Mouse (Mus musculus): ENCODE measurements around the gene Eri3. TPM values are rescaled to one million over a fixed set of nuclear protein-coding genes. Genes with fewer than 3 reads are reported as not detected.

The Eri3 gene
- polyA plus RNA-seq, 1 experiment: 67.4 TPM

DNA sequence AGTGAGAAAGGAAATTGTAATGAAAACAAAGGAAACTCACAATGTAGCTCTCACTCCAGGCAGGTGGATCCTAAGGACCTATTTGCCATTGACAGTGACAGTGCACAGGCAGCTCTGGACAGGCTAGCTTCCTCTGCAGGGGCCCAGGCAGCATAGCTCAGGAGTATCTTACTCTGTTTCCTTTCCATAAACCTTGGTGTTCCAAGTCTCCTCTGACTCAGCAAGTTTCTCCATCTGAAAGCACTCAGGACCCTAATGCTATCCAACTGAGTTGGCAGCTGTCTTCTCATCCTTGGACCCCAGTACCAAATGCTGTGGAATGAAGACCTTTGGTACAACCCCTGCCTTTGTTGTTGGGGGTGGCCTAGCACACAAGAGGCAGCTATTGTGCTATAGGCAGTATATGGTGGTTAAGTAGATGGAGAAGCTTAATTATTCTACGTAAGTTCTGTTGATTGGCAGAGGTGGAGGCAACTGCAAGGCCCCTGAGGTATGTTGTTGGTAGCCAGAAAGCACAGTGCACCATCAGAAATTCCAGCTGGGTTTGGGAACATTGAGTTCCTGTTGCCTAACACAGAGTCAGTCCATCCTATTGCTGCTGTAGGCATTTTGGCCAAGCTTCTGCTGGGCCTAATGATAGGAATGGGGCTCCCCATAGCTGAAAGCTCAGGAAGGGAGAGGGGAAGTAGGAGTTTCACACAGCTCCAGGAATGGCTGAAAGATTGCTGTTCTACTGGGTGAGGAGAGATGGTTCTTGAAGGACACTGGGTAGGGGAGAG, 90.9 kb downstream of the Eri3 start:
- no peaks in the 10 kb centered on the region for H3K27me3 ChIP-seq (ENCODE audit: control insufficient read depth, insufficient read depth, insufficient read length)
- H3K36me3 ChIP-seq (ENCODE audit: control insufficient read depth, insufficient read depth): no peaks in the 10 kb centered on the region
- H3K4me3 ChIP-seq (ENCODE audit: insufficient read depth, poor library complexity, severe bottlenecking): no peak overlapping the region
- H3K79me3 ChIP-seq (ENCODE audit: low read depth): no peaks in the 10 kb centered on the region
- no peaks in the 10 kb centered on the region for H3K79me2 ChIP-seq (ENCODE audit: control insufficient read depth, insufficient read depth)
- TF ChIP-seq MAX (IDR thresholded peaks at IDR 0.05) (no peak), CEBPB (IDR thresholded peaks at IDR 0.05; ENCODE audit: low read depth) (no peak), CTCF (IDR thresholded peaks at IDR 0.05; ENCODE audit: control insufficient read depth, insufficient read depth, insufficient read length) (no peak), MYOD1 (IDR thresholded peaks at IDR 0.05; ENCODE audit: control insufficient read depth, insufficient read length, low read depth) (no peak)
- no peak overlapping the region for H3ac ChIP-seq (ENCODE audit: control insufficient read depth, insufficient read length, low read depth)

DNA sequence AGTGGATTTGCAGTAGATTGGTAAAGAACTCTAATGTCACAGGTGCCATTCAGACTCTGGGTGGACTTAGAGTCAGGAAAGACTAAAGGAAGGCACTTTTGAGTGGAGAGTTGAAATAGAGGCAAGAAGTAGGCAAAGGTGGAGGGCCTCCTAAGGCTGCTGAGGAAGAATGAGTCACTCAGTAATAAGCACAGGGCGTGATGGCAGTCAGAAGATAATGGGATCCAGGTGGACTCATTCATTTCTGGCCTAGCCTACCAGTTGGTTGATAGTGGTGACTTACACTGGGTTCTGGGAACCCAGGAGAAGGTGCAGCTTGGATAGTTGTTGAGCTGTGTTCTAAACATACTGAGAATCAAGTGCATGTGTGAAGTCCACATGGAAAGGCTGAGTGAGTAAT, 91.6 kb downstream of the Eri3 start:
- no peak overlapping the region for H3ac ChIP-seq (ENCODE audit: control insufficient read depth, insufficient read length, low read depth)
- no peaks in the 10 kb centered on the region for H3K36me3 ChIP-seq (ENCODE audit: control insufficient read depth, insufficient read depth)
- no peaks in the 10 kb centered on the region for H3K79me2 ChIP-seq (ENCODE audit: control insufficient read depth, insufficient read depth)
- no peaks in the 10 kb centered on the region for H3K79me3 ChIP-seq (ENCODE audit: low read depth)
- no peaks in the 10 kb centered on the region for H3K27me3 ChIP-seq (ENCODE audit: control insufficient read depth, insufficient read depth, insufficient read length)
- H3K4me3 ChIP-seq (ENCODE audit: insufficient read depth, poor library complexity, severe bottlenecking): no peak overlapping the region
- no peak for TF ChIP-seq USF1 (IDR thresholded peaks at IDR 0.05; ENCODE audit: low read depth)
- TF ChIP-seq MYOG (IDR thresholded peaks at IDR 0.05; ENCODE audit: control insufficient read depth, extremely low read depth, insufficient read length): no peak
- no peak for TF ChIP-seq CEBPB (IDR thresholded peaks at IDR 0.05; ENCODE audit: low read depth)
- no peak for TF ChIP-seq CTCF (IDR thresholded peaks at IDR 0.05; ENCODE audit: control insufficient read depth, insufficient read depth, insufficient read length)
- TF ChIP-seq MYOD1 (IDR thresholded peaks at IDR 0.05; ENCODE audit: control insufficient read depth, insufficient read length, low read depth): no peak
- no peak for TF ChIP-seq MAX (IDR thresholded peaks at IDR 0.05)
- TF ChIP-seq FOSL1 (IDR thresholded peaks at IDR 0.05; ENCODE audit: insufficient read depth, low read length, poor library complexity, severe bottlenecking): no peak

DNA sequence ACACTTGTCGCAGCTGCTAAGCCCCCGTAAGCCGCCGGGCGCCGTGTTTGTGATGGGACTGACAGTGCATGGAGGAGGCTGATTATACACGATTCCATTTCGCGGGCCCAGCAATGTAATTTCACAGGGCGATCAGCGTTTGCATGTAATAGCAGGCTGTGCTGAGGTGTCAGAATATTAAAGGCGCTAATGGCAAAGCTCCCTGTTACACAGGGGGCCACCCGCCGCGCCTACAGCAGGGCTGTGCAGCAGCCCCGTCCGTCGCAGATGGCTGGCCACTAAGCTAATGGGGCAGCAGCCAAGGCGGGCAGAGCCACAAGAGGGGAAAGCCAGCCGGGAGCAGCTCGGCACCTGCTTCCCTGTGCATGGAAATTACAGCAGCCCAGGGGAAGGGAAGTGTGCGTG, 94.9 kb downstream of the Eri3 start:
- H3K36me3 ChIP-seq (ENCODE audit: control insufficient read depth, insufficient read depth): peaks cover 3% of the 10 kb centered on the region
- TF ChIP-seq USF1 (IDR thresholded peaks at IDR 0.05; ENCODE audit: low read depth) (no peak), CEBPB (IDR thresholded peaks at IDR 0.05; ENCODE audit: low read depth) (no peak), MAX (IDR thresholded peaks at IDR 0.05) (no peak), CTCF (IDR thresholded peaks at IDR 0.05; ENCODE audit: control insufficient read depth, insufficient read depth, insufficient read length) (no peak), MYOD1 (IDR thresholded peaks at IDR 0.05; ENCODE audit: control insufficient read depth, insufficient read length, low read depth) (no peak), MYOG (IDR thresholded peaks at IDR 0.05; ENCODE audit: control insufficient read depth, extremely low read depth, insufficient read length) (no peak), FOSL1 (IDR thresholded peaks at IDR 0.05; ENCODE audit: insufficient read depth, low read length, poor library complexity, severe bottlenecking) (no peak)
- H3K4me3 ChIP-seq (ENCODE audit: insufficient read depth, poor library complexity, severe bottlenecking): no peak overlapping the region
- H3K27me3 ChIP-seq (ENCODE audit: control insufficient read depth, insufficient read depth, insufficient read length): no peaks in the 10 kb centered on the region
- H3K79me2 ChIP-seq (ENCODE audit: control insufficient read depth, insufficient read depth): no peaks in the 10 kb centered on the region
- no peak overlapping the region for H3ac ChIP-seq (ENCODE audit: control insufficient read depth, insufficient read length, low read depth)
- no peaks in the 10 kb centered on the region for H3K79me3 ChIP-seq (ENCODE audit: low read depth)

DNA sequence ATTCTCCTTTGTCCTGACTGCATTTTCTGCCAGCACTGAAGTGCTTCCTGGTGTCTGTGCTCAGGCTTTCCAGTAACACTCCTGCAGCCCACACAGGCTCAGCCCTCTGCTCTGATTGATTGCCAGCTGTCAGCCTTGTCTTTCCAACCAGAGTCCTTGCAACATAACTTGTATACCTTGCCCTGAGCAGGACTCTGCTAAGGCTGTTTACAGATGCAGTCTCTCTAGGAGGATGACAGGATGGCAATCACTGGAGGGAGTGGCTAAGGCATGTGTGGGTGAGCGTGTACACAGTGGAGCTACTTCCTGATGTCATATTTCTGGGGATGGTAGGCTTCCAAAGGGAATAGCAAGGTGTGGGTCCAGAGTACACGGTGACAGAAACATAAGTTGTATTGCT, 95.7 kb downstream of the Eri3 start:
- H3K79me2 ChIP-seq (ENCODE audit: control insufficient read depth, insufficient read depth): no peaks in the 10 kb centered on the region

DNA sequence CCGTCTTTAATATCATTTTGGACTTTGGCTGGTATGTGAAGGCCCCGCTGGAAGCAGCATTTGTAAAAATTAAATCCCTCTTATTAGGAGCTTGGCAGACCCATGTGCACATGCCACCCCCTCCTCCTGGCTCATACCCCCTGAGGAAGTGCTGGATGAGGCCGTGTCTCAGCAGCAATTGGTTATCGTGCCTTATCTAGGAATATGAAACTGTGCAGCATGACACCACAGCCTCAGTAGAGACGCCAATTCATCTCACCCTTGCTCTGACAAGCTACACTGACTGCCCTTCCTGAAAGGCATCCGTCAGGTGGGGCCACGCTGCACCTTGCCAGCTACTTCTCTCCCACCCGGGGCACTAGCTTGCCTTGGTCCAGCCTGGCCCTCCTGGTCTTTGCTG, 96.3 kb downstream of the Eri3 start:
- H3K36me3 ChIP-seq (ENCODE audit: control insufficient read depth, insufficient read depth): peaks cover 3% of the 10 kb centered on the region
- no peaks in the 10 kb centered on the region for H3K79me2 ChIP-seq (ENCODE audit: control insufficient read depth, insufficient read depth)
- H3K79me3 ChIP-seq (ENCODE audit: low read depth): no peaks in the 10 kb centered on the region
- TF ChIP-seq CTCF (IDR thresholded peaks at IDR 0.05; ENCODE audit: control insufficient read depth, insufficient read depth, insufficient read length) (no peak), MAX (IDR thresholded peaks at IDR 0.05) (no peak), MYOG (IDR thresholded peaks at IDR 0.05; ENCODE audit: control insufficient read depth, extremely low read depth, insufficient read length) (no peak), USF1 (IDR thresholded peaks at IDR 0.05; ENCODE audit: low read depth) (no peak), FOSL1 (IDR thresholded peaks at IDR 0.05; ENCODE audit: insufficient read depth, low read length, poor library complexity, severe bottlenecking) (no peak), MYOD1 (IDR thresholded peaks at IDR 0.05; ENCODE audit: control insufficient read depth, insufficient read length, low read depth) (no peak), CEBPB (IDR thresholded peaks at IDR 0.05; ENCODE audit: low read depth) (no peak)
- no peak overlapping the region for H3K4me3 ChIP-seq (ENCODE audit: insufficient read depth, poor library complexity, severe bottlenecking)
- H3ac ChIP-seq (ENCODE audit: control insufficient read depth, insufficient read length, low read depth): no peak overlapping the region
- no peaks in the 10 kb centered on the region for H3K27me3 ChIP-seq (ENCODE audit: control insufficient read depth, insufficient read depth, insufficient read length)

More for the DNA sequence above, 95.7 kb downstream of the Eri3 start:
- Histone ChIP-seq H3K27me3 (ENCODE audit: control insufficient read depth, insufficient read depth, insufficient read length) (no peaks in the 10 kb centered on the region), H3K4me3 (ENCODE audit: insufficient read depth, poor library complexity, severe bottlenecking) (no peak overlapping the region), H3ac (ENCODE audit: control insufficient read depth, insufficient read length, low read depth) (no peak overlapping the region), H3K79me3 (ENCODE audit: low read depth) (no peaks in the 10 kb centered on the region), H3K36me3 (ENCODE audit: control insufficient read depth, insufficient read depth) (peaks cover 3% of the 10 kb centered on the region)
- TF ChIP-seq MAX (IDR thresholded peaks at IDR 0.05): no peak
- no peak for TF ChIP-seq MYOG (IDR thresholded peaks at IDR 0.05; ENCODE audit: control insufficient read depth, extremely low read depth, insufficient read length)
- TF ChIP-seq FOSL1 (IDR thresholded peaks at IDR 0.05; ENCODE audit: insufficient read depth, low read length, poor library complexity, severe bottlenecking): no peak
- no peak for TF ChIP-seq USF1 (IDR thresholded peaks at IDR 0.05; ENCODE audit: low read depth)
- TF ChIP-seq CTCF (IDR thresholded peaks at IDR 0.05; ENCODE audit: control insufficient read depth, insufficient read depth, insufficient read length): no peak
- no peak for TF ChIP-seq MYOD1 (IDR thresholded peaks at IDR 0.05; ENCODE audit: control insufficient read depth, insufficient read length, low read depth)
- no peak for TF ChIP-seq CEBPB (IDR thresholded peaks at IDR 0.05; ENCODE audit: low read depth)

All from C2C12 (cell line).